Mouse (Mus musculus): ENCODE data around the gene Sh3gl1. TPM values are rescaled to one million over a fixed set of nuclear protein-coding genes. Genes with fewer than 3 reads are reported as not detected.

The Sh3gl1 gene
- polyA plus RNA-seq, 1 experiment from 2014 or later = 85.2 TPM

GRCm38 (mm10) chr17:56015293-56015692 is 21.1 kb downstream of the Sh3gl1 start:
- no peaks in the 10 kb centered on the region for H3K27me3 ChIP-seq
- ATAC-seq (no peak), DNase-seq (ENCODE audit: low read depth, low spot score) (no peak)
- ChIA-PET POLR2A (no interaction called here), CTCF (interaction anchor here (8.8 kb wide), 1 partner anchor 22 kb away, joined by 72 read pairs; the partner anchor contains the start of gene Sh3gl1)
- in situ Hi-C loops (cut with MboI; ENCODE audit: low pct_unique_long_range_greater_than_20kb) = loop anchor here (10.0 to 25.0 kb wide), 2 partner anchors 50 to 303 kb away; partner anchors contain the start of gene Pot1b
- TF ChIP-seq CTCF (IDR thresholded peaks at IDR 0.05) = no peak

- CTCF ChIA-PET = interaction anchor here (0.6 to 3.2 kb wide), 2 partner anchors 16 to 23 kb away, joined by 3 to 48 read pairs; partner anchors contain the start of gene Sh3gl1
- no peak for TF ChIP-seq CTCF (IDR thresholded peaks at IDR 0.05)
- H3K27me3 ChIP-seq = no peaks in the 10 kb centered on the region
- ATAC-seq (no peak), DNase-seq (ENCODE audit: low read depth, low spot score) (no peak)
- in situ Hi-C loops (cut with MboI; ENCODE audit: low pct_unique_long_range_greater_than_20kb) = loop anchor here (10.0 to 25.0 kb wide), 2 partner anchors 47 to 299 kb away; partner anchors contain the start of gene Pot1b
- POLR2A ChIA-PET = no interaction called here
These were observed 25.0 kb downstream of the Sh3gl1 start for GRCm38 (mm10) chr17:56011441-56011840.

- H3K27me3 ChIP-seq = no peaks in the 10 kb centered on the region
- ATAC-seq (no peak), DNase-seq (ENCODE audit: low read depth, low spot score) (no peak)
- in situ Hi-C loops (cut with MboI; ENCODE audit: low pct_unique_long_range_greater_than_20kb) = loop anchor here (10.0 to 25.0 kb wide), 2 partner anchors 46 to 298 kb away; partner anchors contain the start of gene Pot1b
- no peak for TF ChIP-seq CTCF (IDR thresholded peaks at IDR 0.05)
- POLR2A ChIA-PET = interaction anchor here (1.9 kb wide), 1 partner anchor 13 kb away, joined by 5 read pairs; no protein-coding TSS in a partner anchor
- CTCF ChIA-PET = interaction anchor here (0.6 to 3.4 kb wide), 4 partner anchors 7 to 308 kb away, joined by 3 to 48 read pairs (median 11); partner anchors contain the start of gene Sh3gl1
These were observed 25.8 kb downstream of the Sh3gl1 start for GRCm38 (mm10) chr17:56010681-56011080.

- in situ Hi-C loops (cut with MboI; ENCODE audit: low pct_unique_long_range_greater_than_20kb) = loop anchor here (10.0 to 25.0 kb wide), 2 partner anchors 45 to 298 kb away; partner anchors contain the start of gene Pot1b
- ATAC-seq (no peak), DNase-seq (ENCODE audit: low read depth, low spot score) (no peak)
- ChIA-PET POLR2A (interaction anchor here (1.2 to 2.3 kb wide), 5 partner anchors 7 to 34 kb away, joined by 5 to 10 read pairs (median 8); partner anchors contain the start of gene Sh3gl1), CTCF (interaction anchor here (0.8 to 3.4 kb wide), 8 partner anchors 7 to 308 kb away, joined by 3 to 48 read pairs (median 7); partner anchors contain the start of genes Chaf1a and Sh3gl1)
- TF ChIP-seq CTCF (IDR thresholded peaks at IDR 0.05) = no peak
- H3K27me3 ChIP-seq = no peaks in the 10 kb centered on the region
These were observed 26.2 kb downstream of the Sh3gl1 start for GRCm38 (mm10) chr17:56010255-56010654.

GRCm38 (mm10) chr17:56009962-56010240 is 26.5 kb downstream of the Sh3gl1 start:
- no peak for ATAC-seq
- no peak for DNase-seq (ENCODE audit: low read depth, low spot score)
- in situ Hi-C loops (cut with MboI; ENCODE audit: low pct_unique_long_range_greater_than_20kb) = loop anchor here (10.0 to 25.0 kb wide), 2 partner anchors 45 to 298 kb away; partner anchors contain the start of gene Pot1b
- POLR2A ChIA-PET = interaction anchor here (0.7 to 2.3 kb wide), 6 partner anchors 8 to 68 kb away, joined by 3 to 10 read pairs (median 7); partner anchors contain the start of gene Sh3gl1
- CTCF ChIA-PET = interaction anchor here (0.8 to 3.4 kb wide), 10 partner anchors 8 to 307 kb away, joined by 3 to 48 read pairs (median 4); partner anchors contain the start of genes Chaf1a and Sh3gl1
- TF ChIP-seq CTCF (IDR thresholded peaks at IDR 0.05) = no peak
- no peaks in the 10 kb centered on the region for H3K27me3 ChIP-seq

- DNase-seq (ENCODE audit: low read depth, low spot score) (no peak), ATAC-seq (peak; percentile 95)
- no peak for TF ChIP-seq CTCF (IDR thresholded peaks at IDR 0.05)
- POLR2A ChIA-PET = interaction anchor here (0.7 to 2.3 kb wide), 10 partner anchors 8 to 69 kb away, joined by 3 to 10 read pairs (median 6); partner anchors contain the start of genes Chaf1a, Fsd1 and Sh3gl1
- in situ Hi-C loops (cut with MboI; ENCODE audit: low pct_unique_long_range_greater_than_20kb) = loop anchor here (25.0 kb wide), 1 partner anchor 297 kb away; the partner anchor contains the start of gene Pot1b
- CTCF ChIA-PET = interaction anchor here (0.8 to 3.4 kb wide), 13 partner anchors 8 to 307 kb away, joined by 3 to 48 read pairs (median 4); partner anchors contain the start of genes Chaf1a, Sh3gl1 and Ubxn6
- no peaks in the 10 kb centered on the region for H3K27me3 ChIP-seq
These were observed 27.1 kb downstream of the Sh3gl1 start for GRCm38 (mm10) chr17:56009088-56009961.

GRCm38 (mm10) chr17:56008356-56009087 is 27.9 kb downstream of the Sh3gl1 start:
- DNase-seq (ENCODE audit: low read depth, low spot score) = peak; percentile 89
- TF ChIP-seq CTCF (IDR thresholded peaks at IDR 0.05) = no peak
- H3K27me3 ChIP-seq = no peaks in the 10 kb centered on the region
- peak; percentile 87 for ATAC-seq
- CTCF ChIA-PET = interaction anchor here (1.0 to 3.4 kb wide), 10 partner anchors 9 to 306 kb away, joined by 3 to 48 read pairs (median 4); partner anchors contain the start of genes Sh3gl1 and Ubxn6
- POLR2A ChIA-PET = interaction anchor here (0.8 to 2.3 kb wide), 7 partner anchors 9 to 32 kb away, joined by 3 to 10 read pairs (median 6); partner anchors contain the start of genes Chaf1a, Fsd1 and Sh3gl1
- in situ Hi-C loops (cut with MboI; ENCODE audit: low pct_unique_long_range_greater_than_20kb) = loop anchor here (25.0 kb wide), 1 partner anchor 296 kb away; the partner anchor contains the start of gene Pot1b

- ATAC-seq (peak; percentile 3), DNase-seq (ENCODE audit: low read depth, low spot score) (no peak)
- in situ Hi-C loops (cut with MboI; ENCODE audit: low pct_unique_long_range_greater_than_20kb) = loop anchor here (25.0 kb wide), 1 partner anchor 295 kb away; the partner anchor contains the start of gene Pot1b
- ChIA-PET CTCF (interaction anchor here (1.0 to 3.4 kb wide), 6 partner anchors 20 to 305 kb away, joined by 3 to 48 read pairs (median 6); partner anchors contain the start of genes Sh3gl1 and Ubxn6), POLR2A (interaction anchor here (1.1 to 2.3 kb wide), 3 partner anchors 10 to 13 kb away, joined by 3 to 10 read pairs (median 6); no protein-coding TSS in a partner anchor)
- no peaks in the 10 kb centered on the region for H3K27me3 ChIP-seq
- no peak for TF ChIP-seq CTCF (IDR thresholded peaks at IDR 0.05)
These were observed 28.7 kb downstream of the Sh3gl1 start for GRCm38 (mm10) chr17:56007444-56008355.

Measured in Patski (cell line).